Mouse (Mus musculus) hindbrain, embryonic 11.5 days (tissue): ENCODE measurements at regions not wholly inside any gene's neighbourhood (a gene's known extent, or its start where the extent isn't known, plus 50 kb on each side); places are given as distances from the start of the nearest gene placed in this dataset.

ENCODE experiments used
- ATAC-seq: fragments of 200-750 bp; cut with Nextera tagmentation; 2 replicates; pipeline ENCODE4 v1.8.0; 2017; ENCODE audit warnings: mild to moderate bottlenecking, moderate TSS enrichment, moderate library complexity; ENCODE audit not compliant: low FRiP score
- DNase-seq: peaks from one replicate; pipeline ENCODE4 v3.0.0-alpha.2; 2015; ENCODE audit warnings: low spot score
- H3K27ac ChIP-seq: fragments of 300-500 bp; sonication (generic); 2 replicates; pipeline ENCODE4 v1.5.1; 2014; ENCODE audit warnings: mild to moderate bottlenecking, low read depth, low read length
- H3K27me3 ChIP-seq: fragments of 300-500 bp; sonication (generic); 2 replicates; pipeline ENCODE4 v1.6.1; 2014; ENCODE audit warnings: mild to moderate bottlenecking, low read length, moderate library complexity, mixed read lengths; ENCODE audit not compliant: control insufficient read depth, insufficient read depth
- H3K36me3 ChIP-seq: fragments of 300-500 bp; sonication (generic); 2 replicates; pipeline ENCODE4 v1.6.1; 2014; ENCODE audit warnings: mild to moderate bottlenecking, low read length, moderate library complexity, mixed read lengths; ENCODE audit not compliant: control insufficient read depth, insufficient read depth
- H3K4me1 ChIP-seq: fragments of 300-500 bp; sonication (generic); replicated peaks from 2 replicates; pipeline ENCODE4 v1.6.1; 2014; ENCODE audit warnings: low read length, mixed read lengths; ENCODE audit not compliant: control insufficient read depth, insufficient read depth
- H3K4me2 ChIP-seq: fragments of 300-500 bp; sonication (generic); replicated peaks from 2 replicates; pipeline ENCODE4 v1.6.1; 2014; ENCODE audit warnings: mild to moderate bottlenecking, low read depth, low read length
- H3K4me3 ChIP-seq: fragments of 300-500 bp; sonication (generic); 2 replicates; pipeline ENCODE4 v1.5.1; 2014; ENCODE audit warnings: low read depth, low read length
- H3K9ac ChIP-seq: fragments of 300-500 bp; sonication (generic); 2 replicates; pipeline ENCODE4 v1.6.1; 2014; ENCODE audit warnings: low read depth, low read length
- H3K9me3 ChIP-seq: fragments of 300-500 bp; sonication (generic); 2 replicates; pipeline ENCODE4 v1.6.1; 2016; ENCODE audit warnings: low read length; ENCODE audit not compliant: control insufficient read depth
- WGBS: fragments of 180-500 bp; shearing (Covaris S2); extraction: QIAGEN DNeasy Blood & Tissue Kit; methylation state at CpG from one replicate; pipeline ENCODE4 v1.1.7; 2014; 5-methylcytosine and 5-hydroxymethylcytosine counted together

DNA sequence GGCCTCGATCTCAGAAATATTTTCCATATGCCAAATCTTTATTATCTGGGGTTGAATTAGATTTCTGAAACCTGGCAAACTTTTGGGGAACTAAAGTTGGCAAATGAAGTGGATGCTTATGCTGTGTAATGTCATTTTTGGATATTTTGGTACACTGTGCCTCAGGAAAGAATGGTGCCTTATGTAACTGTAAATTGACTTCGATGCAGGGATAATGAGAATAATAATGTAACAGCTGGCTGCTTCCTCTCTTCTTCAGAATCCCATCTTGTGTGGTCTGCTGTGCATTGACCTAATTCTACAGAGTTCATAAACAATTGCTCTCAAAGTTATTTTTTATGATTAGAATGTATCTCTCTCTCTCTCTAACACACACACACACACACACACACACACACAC lies 545.6 kb downstream of the Tfap2b start:
- Histone ChIP-seq H3K9me3 (no peaks in the 10 kb centered on the region), H3K4me1 (no peaks in the 10 kb centered on the region), H3K27me3 (no peaks in the 10 kb centered on the region), H3K4me2 (no peak overlapping the region), H3K4me3 (no peak overlapping the region), H3K36me3 (no peaks in the 10 kb centered on the region), H3K9ac (no peak overlapping the region), H3K27ac (no peak overlapping the region)
- 99% methylated on average over 2 of the region's 2 CpGs for WGBS
- no peak for DNase-seq
- no peak for ATAC-seq

DNA sequence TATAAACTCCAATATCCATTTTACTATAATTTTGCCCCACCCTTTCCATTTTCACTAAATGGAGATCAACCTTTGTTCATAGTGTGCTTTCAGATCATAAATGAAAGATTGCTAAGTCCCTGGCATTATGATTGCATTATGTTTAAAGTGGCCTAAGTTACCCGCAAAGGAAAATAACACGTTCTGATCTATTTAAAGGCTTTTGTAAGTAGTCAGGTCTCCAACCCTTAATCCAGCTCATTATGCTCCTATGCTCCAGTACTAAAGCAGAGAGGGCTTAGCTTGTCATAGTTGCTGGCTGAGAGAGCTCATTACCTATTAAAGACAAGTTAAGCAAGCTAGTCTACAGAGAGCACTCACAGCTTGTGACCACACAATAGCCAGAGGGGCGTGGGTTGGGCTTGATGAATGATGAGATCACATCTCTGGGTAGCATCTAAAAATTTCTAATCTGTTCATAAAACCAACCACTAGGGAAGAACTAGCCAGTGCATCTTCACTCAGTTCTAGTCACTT lies 549.3 kb downstream of the Tfap2b start:
- Histone ChIP-seq H3K27ac (no peak overlapping the region), H3K4me2 (no peak overlapping the region)
- no peak for ATAC-seq

DNA sequence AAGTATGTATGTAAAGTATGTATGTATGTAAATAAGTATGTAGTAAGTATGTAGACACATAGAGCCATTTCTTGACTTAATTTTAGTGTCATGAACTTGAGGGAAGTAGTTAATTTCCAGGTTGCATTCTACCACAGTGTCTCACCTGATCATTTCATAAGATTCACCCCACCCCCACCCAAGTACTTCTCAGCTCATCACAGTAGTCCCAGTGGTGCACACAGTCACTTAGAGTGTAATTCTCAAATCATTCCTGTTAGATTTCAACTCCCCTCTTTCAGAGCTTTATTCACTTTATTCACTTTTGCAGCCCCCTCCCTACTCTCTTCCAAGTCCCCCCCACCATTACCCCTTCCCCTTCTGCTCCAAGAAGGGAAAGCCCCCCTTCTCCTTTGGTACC lies 558.2 kb downstream of the Tfap2b start:
- no peak for ATAC-seq
- no peaks in the 10 kb centered on the region for H3K36me3 ChIP-seq

More for the DNA sequence above, 549.3 kb downstream of the Tfap2b start:
- Histone ChIP-seq H3K9ac (no peak overlapping the region), H3K27me3 (no peaks in the 10 kb centered on the region), H3K9me3 (no peaks in the 10 kb centered on the region), H3K36me3 (no peaks in the 10 kb centered on the region), H3K4me3 (no peak overlapping the region), H3K4me1 (no peaks in the 10 kb centered on the region)
- WGBS, result 82% methylated on average over 3 of the region's 3 CpGs
- DNase-seq, result no peak

DNA sequence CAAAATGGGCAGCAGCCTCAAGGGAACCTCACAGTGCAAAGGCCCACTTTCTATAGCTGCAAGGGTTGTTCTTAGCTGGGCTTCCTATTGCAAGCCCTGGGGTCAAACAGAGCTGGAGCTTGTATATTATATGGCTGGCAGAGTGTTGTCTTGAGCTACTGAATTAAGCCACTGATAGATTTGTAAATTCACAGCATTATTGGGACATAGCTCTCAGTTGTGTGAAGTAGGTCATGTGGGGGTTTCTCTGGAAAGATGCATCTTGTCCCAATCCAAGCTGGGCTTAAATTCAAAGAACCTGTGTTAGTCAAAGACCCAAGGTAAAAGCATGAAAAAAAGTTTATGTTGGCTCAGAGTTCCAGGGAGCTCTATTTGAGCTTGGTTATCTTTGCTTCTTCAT lies 563.6 kb downstream of the Tfap2b start:
- H3K27me3 ChIP-seq, result no peaks in the 10 kb centered on the region
- ATAC-seq (no peak), DNase-seq (no peak)
- no peak overlapping the region for H3K27ac ChIP-seq
- no peaks in the 10 kb centered on the region for H3K4me1 ChIP-seq
- H3K4me2 ChIP-seq, result no peak overlapping the region
- H3K9me3 ChIP-seq, result no peaks in the 10 kb centered on the region
- no peaks in the 10 kb centered on the region for H3K36me3 ChIP-seq
- no peak overlapping the region for H3K9ac ChIP-seq
- no peak overlapping the region for H3K4me3 ChIP-seq

More for the DNA sequence above, 558.2 kb downstream of the Tfap2b start:
- Histone ChIP-seq H3K9me3 (no peaks in the 10 kb centered on the region), H3K4me1 (no peaks in the 10 kb centered on the region), H3K4me3 (no peak overlapping the region), H3K9ac (no peak overlapping the region), H3K4me2 (no peak overlapping the region), H3K27me3 (no peaks in the 10 kb centered on the region), H3K27ac (no peak overlapping the region)
- no peak for DNase-seq

DNA sequence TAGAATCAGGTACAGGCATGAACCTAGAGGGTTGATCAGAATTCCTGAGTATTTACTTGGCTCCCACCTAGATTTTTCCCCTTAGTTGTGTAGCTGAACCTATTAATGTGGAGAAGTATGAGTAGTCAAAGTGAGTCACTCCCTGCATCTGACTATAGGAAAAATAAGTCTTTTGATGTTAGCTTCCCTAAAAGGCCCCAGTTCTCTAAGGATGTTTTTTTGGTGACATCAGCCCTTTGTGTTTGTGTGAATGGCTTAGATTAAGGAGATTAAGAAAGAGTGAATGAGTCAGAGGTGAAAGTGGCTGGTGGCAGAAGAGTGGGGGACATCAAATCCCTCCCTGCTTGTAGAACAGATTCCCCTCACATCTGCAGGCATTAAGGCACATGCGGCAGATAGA lies 565.8 kb downstream of the Tfap2b start:
- Histone ChIP-seq H3K4me3 (no peak overlapping the region), H3K36me3 (no peaks in the 10 kb centered on the region)
- WGBS, result 72% methylated on average over 1 of the region's 1 CpGs

DNA sequence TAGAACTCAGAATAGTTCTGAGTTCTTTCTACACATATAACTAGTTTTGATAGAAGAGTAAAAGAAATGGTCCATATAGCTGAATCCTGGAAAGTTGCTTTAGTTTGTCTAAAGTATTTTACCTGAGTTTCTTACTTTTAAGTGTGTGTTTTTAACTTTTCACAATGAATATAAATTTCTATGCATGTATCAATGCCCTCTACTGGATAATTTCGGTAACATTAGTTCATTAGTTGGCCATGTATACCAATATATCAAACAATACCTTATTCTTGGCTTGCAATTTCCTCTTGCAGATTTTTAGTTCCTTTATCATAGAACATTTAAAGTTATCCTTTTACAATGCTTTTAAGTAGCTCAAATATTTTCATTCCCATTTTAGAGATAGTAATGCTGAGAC lies 568.8 kb downstream of the Tfap2b start:
- H3K4me2 ChIP-seq, result no peak overlapping the region
- DNase-seq (no peak), ATAC-seq (no peak)
- no peaks in the 10 kb centered on the region for H3K4me1 ChIP-seq
- no peak overlapping the region for H3K27ac ChIP-seq
- H3K27me3 ChIP-seq, result no peaks in the 10 kb centered on the region
- no peak overlapping the region for H3K4me3 ChIP-seq
- WGBS, result 79% methylated on average over 1 of the region's 1 CpGs
- no peak overlapping the region for H3K9ac ChIP-seq
- no peaks in the 10 kb centered on the region for H3K36me3 ChIP-seq
- H3K9me3 ChIP-seq, result no peaks in the 10 kb centered on the region

More for the DNA sequence above, 565.8 kb downstream of the Tfap2b start:
- no peaks in the 10 kb centered on the region for H3K9me3 ChIP-seq
- no peaks in the 10 kb centered on the region for H3K4me1 ChIP-seq
- no peak overlapping the region for H3K27ac ChIP-seq
- no peak overlapping the region for H3K4me2 ChIP-seq
- ATAC-seq (no peak), DNase-seq (no peak)
- H3K27me3 ChIP-seq, result no peaks in the 10 kb centered on the region
- H3K9ac ChIP-seq, result no peak overlapping the region

DNA sequence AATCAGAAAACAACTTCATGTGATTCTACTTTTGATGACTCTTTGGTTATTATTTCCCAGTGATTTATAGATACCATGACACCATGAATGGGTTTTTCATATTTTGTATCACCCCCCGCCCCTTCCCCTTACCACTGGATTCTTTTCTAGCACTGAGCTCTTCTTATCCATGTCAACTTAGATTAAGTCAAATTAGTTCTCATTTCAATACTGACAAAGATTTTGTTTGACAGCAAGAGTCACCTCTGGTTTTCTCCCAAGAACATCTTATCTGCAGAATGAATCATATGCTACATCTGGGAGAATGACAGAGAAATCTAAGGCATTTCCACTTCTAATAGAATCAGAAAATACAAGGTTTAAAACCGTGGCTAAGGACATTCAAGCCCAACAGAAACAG lies 578.3 kb downstream of the Tfap2b start:
- ATAC-seq (no peak), DNase-seq (no peak)
- H3K9ac ChIP-seq, result no peak overlapping the region
- H3K4me2 ChIP-seq, result no peak overlapping the region
- WGBS, result 82% methylated on average over 2 of the region's 2 CpGs
- no peak overlapping the region for H3K4me3 ChIP-seq
- no peaks in the 10 kb centered on the region for H3K27me3 ChIP-seq
- no peak overlapping the region for H3K27ac ChIP-seq
- H3K4me1 ChIP-seq, result no peaks in the 10 kb centered on the region
- no peaks in the 10 kb centered on the region for H3K36me3 ChIP-seq
- no peaks in the 10 kb centered on the region for H3K9me3 ChIP-seq

DNA sequence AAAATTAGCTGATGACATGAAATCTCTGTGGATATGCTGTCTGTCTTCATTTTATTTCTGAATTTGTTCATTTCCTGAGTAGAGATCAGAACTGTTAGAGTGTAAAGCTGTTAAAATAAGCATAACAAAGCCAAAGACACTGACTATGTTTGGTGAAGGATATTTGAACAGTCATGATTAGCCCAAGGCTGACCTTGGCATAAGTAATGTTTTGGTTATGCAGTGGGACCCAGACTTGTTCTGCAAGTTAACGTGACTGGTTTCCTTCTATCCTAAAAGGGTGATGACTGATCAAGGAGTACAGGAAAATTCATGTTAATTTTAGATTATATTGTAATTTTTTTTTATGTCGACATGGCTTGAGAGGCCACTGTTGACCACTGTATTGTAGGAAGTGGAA lies 585.4 kb downstream of the Tfap2b start:
- Histone ChIP-seq H3K9ac (no peak overlapping the region), H3K4me1 (no peaks in the 10 kb centered on the region), H3K36me3 (no peaks in the 10 kb centered on the region), H3K9me3 (no peaks in the 10 kb centered on the region), H3K4me2 (no peak overlapping the region), H3K27me3 (no peaks in the 10 kb centered on the region), H3K4me3 (no peak overlapping the region), H3K27ac (no peak overlapping the region)
- 77% methylated on average over 2 of the region's 2 CpGs for WGBS
- ATAC-seq, result no peak
- no peak for DNase-seq

DNA sequence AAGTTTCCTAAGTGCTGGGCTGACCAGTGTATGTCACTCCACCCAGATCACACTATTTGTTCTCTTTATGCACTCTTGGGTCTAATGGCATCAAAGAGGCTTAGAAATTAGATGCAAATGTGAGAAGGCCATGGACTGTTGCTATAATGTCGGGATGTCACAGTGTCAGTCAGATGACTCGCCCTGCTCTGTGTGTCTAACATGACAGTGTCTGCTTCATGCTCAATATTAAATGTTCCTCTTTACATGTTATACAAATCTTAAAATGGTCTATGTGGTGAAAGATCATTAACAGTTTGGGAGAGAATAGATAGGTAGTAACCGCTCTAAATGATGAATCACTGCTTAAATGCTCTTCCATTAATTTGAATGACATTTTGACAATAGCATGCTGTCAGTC lies 617.2 kb downstream of the Tfap2b start:
- H3K9ac ChIP-seq, result no peak overlapping the region
- H3K36me3 ChIP-seq, result no peaks in the 10 kb centered on the region
- H3K27me3 ChIP-seq, result no peaks in the 10 kb centered on the region
- H3K4me3 ChIP-seq, result no peak overlapping the region
- H3K4me1 ChIP-seq, result no peaks in the 10 kb centered on the region; the same call in 1 of the 2 replicates
- WGBS, result 56% methylated on average over 3 of the region's 3 CpGs
- ATAC-seq (peak; percentile 60; the same call in 1 of the 2 replicates), DNase-seq (no peak)
- H3K4me2 ChIP-seq, result no peak overlapping the region
- no peaks in the 10 kb centered on the region for H3K9me3 ChIP-seq
- no peak overlapping the region for H3K27ac ChIP-seq
